Mouse (Mus musculus): ENCODE measurements at regions not wholly inside any gene's neighbourhood (a gene's known extent, or its start where the extent isn't known, plus 50 kb on each side); places are given as distances from the start of the nearest gene placed in this dataset.

DNA sequence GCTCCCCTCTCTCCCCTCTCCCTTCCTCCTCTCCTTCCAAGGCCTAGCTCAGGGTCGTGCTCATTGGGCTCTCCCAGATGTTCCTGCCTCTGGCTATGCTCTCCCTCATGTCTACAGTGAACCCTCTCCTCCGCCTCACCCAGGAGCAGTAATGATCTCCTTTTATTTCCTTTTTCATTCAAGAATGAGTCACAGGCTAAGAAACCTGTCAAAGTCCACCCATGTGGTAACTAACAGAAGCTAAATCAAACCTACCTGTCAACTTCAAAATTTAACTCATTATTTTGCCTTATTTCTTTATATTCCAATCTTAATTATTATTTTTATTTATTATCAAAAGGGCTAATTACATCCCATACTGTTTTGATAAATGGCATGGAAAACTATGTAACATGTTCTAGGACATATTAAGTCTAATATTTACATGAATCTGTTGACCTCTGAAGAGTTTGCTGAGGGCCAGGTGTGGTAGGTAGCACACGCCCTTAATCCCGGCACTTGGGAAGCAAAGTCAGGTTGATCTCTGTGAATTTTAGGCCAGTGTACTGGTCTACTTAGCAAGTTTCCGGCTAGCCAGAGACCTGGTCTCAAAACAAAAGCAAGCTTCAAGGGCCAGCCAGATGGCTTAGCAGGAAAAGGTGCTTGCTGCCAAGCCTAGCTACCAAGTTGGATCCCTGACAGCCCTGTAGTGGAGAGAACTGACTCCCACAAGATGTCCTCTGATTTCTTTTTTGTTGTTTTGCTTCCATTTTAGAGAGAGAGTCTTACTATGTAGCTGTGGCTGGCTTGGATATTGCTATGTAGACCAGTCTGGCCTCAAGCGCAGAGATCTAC lies 51.9 kb upstream of the Slc16a1 start:
- no peak overlapping the region for H3K4me3 ChIP-seq (ENCODE audit: low read depth, low read length)
- WGBS = 44% methylated on average over 6 of the region's 6 CpGs
- H3K4me1 ChIP-seq (ENCODE audit: control insufficient read depth, insufficient read depth, insufficient read length, low read length) = peaks cover 10% of the 10 kb centered on the region; the same call in 1 of the 2 replicates
- H3K27me3 ChIP-seq (ENCODE audit: control insufficient read depth, insufficient read depth, low read length) = no peaks in the 10 kb centered on the region
- peak overlapping the region; percentile 74 for H3K27ac ChIP-seq (ENCODE audit: insufficient read depth, low read depth, low read length)
- TF ChIP-seq POLR2A (IDR thresholded peaks at IDR 0.05; ENCODE audit: low read depth, low read length) (no peak), CTCF (IDR thresholded peaks at IDR 0.05; ENCODE audit: extremely low read depth, insufficient read length, insufficient replicate concordance, low read depth, low read length) (no peak)
- H3K36me3 ChIP-seq (ENCODE audit: control insufficient read depth, insufficient read depth, low read length) = no peaks in the 10 kb centered on the region

DNA sequence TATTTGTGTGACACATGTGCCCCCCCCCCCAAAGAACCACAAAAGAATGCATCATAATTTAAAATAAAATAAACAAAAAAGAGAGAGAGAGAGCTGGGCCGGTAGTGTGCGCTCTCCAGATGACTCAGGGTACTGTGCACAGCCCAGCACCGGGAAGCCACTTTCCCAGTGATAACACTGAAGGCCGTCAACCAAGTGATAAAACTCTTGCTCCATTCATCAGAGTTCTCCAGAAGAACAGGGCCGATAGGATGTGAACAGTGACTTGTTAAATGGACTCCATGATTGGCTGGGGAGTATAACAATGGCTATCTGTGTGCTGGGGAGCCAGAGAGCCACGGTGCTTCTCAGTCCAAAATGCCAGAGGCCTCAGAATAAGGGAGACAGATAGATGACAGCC lies 53.2 kb upstream of the Slc16a1 start:
- 44% methylated on average over 6 of the region's 6 CpGs for WGBS

GRCm38 (mm10) chr3:104583236-104583635 lies 55.2 kb upstream of the Slc16a1 start:
- H3K27me3 ChIP-seq (ENCODE audit: control insufficient read depth, insufficient read depth, low read length) = no peaks in the 10 kb centered on the region
- WGBS = 83% methylated on average over 7 of the region's 7 CpGs
- TF ChIP-seq CTCF (IDR thresholded peaks at IDR 0.05; ENCODE audit: extremely low read depth, insufficient read length, insufficient replicate concordance, low read depth, low read length) (no peak), POLR2A (IDR thresholded peaks at IDR 0.05; ENCODE audit: low read depth, low read length) (no peak)
- H3K4me1 ChIP-seq (ENCODE audit: control insufficient read depth, insufficient read depth, insufficient read length, low read length) = peaks cover 10% of the 10 kb centered on the region; the same call in 1 of the 2 replicates
- H3K27ac ChIP-seq (ENCODE audit: insufficient read depth, low read depth, low read length) = no peak overlapping the region
- H3K4me3 ChIP-seq (ENCODE audit: low read depth, low read length) = no peak overlapping the region
- no peaks in the 10 kb centered on the region for H3K36me3 ChIP-seq (ENCODE audit: control insufficient read depth, insufficient read depth, low read length)

More for the DNA sequence above, 53.2 kb upstream of the Slc16a1 start:
- Histone ChIP-seq H3K4me3 (ENCODE audit: low read depth, low read length) (no peak overlapping the region), H3K27ac (ENCODE audit: insufficient read depth, low read depth, low read length) (no peak overlapping the region), H3K27me3 (ENCODE audit: control insufficient read depth, insufficient read depth, low read length) (no peaks in the 10 kb centered on the region), H3K36me3 (ENCODE audit: control insufficient read depth, insufficient read depth, low read length) (no peaks in the 10 kb centered on the region), H3K4me1 (ENCODE audit: control insufficient read depth, insufficient read depth, insufficient read length, low read length) (peaks cover 10% of the 10 kb centered on the region; the same call in 1 of the 2 replicates)
- TF ChIP-seq CTCF (IDR thresholded peaks at IDR 0.05; ENCODE audit: extremely low read depth, insufficient read length, insufficient replicate concordance, low read depth, low read length) (no peak), POLR2A (IDR thresholded peaks at IDR 0.05; ENCODE audit: low read depth, low read length) (no peak)

DNA sequence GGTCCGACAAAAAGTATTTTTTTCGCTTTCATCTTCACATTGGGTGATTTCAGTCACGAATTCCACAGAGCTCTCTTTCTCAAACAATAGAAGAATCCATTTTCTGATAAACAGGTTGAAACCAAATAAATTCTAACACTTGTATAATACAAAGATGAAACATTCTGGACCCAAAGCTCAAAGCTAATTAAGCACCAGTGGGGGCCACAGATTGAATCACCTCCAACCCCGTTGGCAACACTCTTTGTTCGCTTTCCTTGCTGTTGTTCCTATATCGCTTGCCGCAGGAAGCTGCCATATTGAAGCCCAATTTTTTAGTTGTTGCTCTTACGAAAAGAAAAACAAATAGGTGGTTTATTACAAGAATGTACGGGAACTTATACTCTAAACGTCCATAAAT lies 55.9 kb upstream of the Slc16a1 start:
- TF ChIP-seq POLR2A (IDR thresholded peaks at IDR 0.05; ENCODE audit: low read depth, low read length) (no peak), CTCF (IDR thresholded peaks at IDR 0.05; ENCODE audit: extremely low read depth, insufficient read length, insufficient replicate concordance, low read depth, low read length) (no peak)
- no peaks in the 10 kb centered on the region for H3K27me3 ChIP-seq (ENCODE audit: control insufficient read depth, insufficient read depth, low read length)
- 90% methylated on average over 10 of the region's 10 CpGs for WGBS

DNA sequence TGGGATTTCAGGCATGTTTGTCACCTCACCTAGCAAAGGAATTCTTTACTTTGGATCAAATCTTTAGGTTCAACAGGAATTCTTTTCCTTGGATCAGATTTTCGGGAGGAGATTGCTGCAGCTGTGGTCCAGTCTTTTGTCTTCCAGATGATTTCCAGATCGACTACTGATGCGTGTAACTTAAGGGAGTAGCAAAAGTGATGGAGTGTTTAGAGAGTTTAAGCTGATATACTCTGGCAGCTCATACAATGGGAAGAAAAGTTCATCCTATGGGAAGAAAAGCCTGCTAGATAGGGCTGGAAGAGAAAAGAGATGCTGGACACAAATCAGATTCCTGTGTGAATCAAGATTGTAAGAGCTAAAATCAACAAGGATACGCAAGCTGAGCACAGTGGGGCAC lies 59.3 kb upstream of the Slc16a1 start:
- Histone ChIP-seq H3K4me3 (ENCODE audit: low read depth, low read length) (no peak overlapping the region), H3K27me3 (ENCODE audit: control insufficient read depth, insufficient read depth, low read length) (no peaks in the 10 kb centered on the region), H3K4me1 (ENCODE audit: control insufficient read depth, insufficient read depth, insufficient read length, low read length) (no peaks in the 10 kb centered on the region), H3K36me3 (ENCODE audit: control insufficient read depth, insufficient read depth, low read length) (no peaks in the 10 kb centered on the region), H3K27ac (ENCODE audit: insufficient read depth, low read depth, low read length) (no peak overlapping the region)
- TF ChIP-seq CTCF (IDR thresholded peaks at IDR 0.05; ENCODE audit: extremely low read depth, insufficient read length, insufficient replicate concordance, low read depth, low read length) (no peak), POLR2A (IDR thresholded peaks at IDR 0.05; ENCODE audit: low read depth, low read length) (no peak)
- 77% methylated on average over 4 of the region's 4 CpGs for WGBS

More for the DNA sequence above, 55.9 kb upstream of the Slc16a1 start:
- H3K4me3 ChIP-seq (ENCODE audit: low read depth, low read length) = no peak overlapping the region
- H3K4me1 ChIP-seq (ENCODE audit: control insufficient read depth, insufficient read depth, insufficient read length, low read length) = peaks cover 10% of the 10 kb centered on the region; the same call in 1 of the 2 replicates
- no peak overlapping the region for H3K27ac ChIP-seq (ENCODE audit: insufficient read depth, low read depth, low read length)
- H3K36me3 ChIP-seq (ENCODE audit: control insufficient read depth, insufficient read depth, low read length) = no peaks in the 10 kb centered on the region

DNA sequence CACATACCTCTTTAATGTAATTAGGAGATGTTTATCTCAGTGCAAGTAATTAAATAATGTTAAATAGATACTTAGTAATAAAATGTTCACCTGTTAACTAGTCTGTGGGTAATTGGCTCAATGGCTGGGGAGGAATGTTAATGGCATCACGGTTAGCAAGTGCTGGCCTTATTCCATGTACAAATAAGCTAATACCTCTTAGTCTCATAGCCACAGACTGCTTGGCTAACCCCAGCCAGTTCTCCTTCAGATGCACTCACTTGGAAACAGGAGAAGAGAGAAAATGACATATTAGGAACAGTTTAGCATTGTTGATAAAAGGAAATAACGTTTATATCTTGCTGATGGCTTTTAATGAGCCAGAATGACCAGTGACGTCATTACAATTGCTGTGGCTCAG lies 60.1 kb upstream of the Slc16a1 start:
- Histone ChIP-seq H3K4me1 (ENCODE audit: control insufficient read depth, insufficient read depth, insufficient read length, low read length) (peaks cover under 1% of the 10 kb centered on the region; the same call in 1 of the 2 replicates), H3K4me3 (ENCODE audit: low read depth, low read length) (no peak overlapping the region), H3K27ac (ENCODE audit: insufficient read depth, low read depth, low read length) (no peak overlapping the region), H3K36me3 (ENCODE audit: control insufficient read depth, insufficient read depth, low read length) (no peaks in the 10 kb centered on the region), H3K27me3 (ENCODE audit: control insufficient read depth, insufficient read depth, low read length) (no peaks in the 10 kb centered on the region)
- 29% methylated on average over 3 of the region's 3 CpGs for WGBS
- TF ChIP-seq POLR2A (IDR thresholded peaks at IDR 0.05; ENCODE audit: low read depth, low read length) = no peak
- no peak for TF ChIP-seq CTCF (IDR thresholded peaks at IDR 0.05; ENCODE audit: extremely low read depth, insufficient read length, insufficient replicate concordance, low read depth, low read length)

DNA sequence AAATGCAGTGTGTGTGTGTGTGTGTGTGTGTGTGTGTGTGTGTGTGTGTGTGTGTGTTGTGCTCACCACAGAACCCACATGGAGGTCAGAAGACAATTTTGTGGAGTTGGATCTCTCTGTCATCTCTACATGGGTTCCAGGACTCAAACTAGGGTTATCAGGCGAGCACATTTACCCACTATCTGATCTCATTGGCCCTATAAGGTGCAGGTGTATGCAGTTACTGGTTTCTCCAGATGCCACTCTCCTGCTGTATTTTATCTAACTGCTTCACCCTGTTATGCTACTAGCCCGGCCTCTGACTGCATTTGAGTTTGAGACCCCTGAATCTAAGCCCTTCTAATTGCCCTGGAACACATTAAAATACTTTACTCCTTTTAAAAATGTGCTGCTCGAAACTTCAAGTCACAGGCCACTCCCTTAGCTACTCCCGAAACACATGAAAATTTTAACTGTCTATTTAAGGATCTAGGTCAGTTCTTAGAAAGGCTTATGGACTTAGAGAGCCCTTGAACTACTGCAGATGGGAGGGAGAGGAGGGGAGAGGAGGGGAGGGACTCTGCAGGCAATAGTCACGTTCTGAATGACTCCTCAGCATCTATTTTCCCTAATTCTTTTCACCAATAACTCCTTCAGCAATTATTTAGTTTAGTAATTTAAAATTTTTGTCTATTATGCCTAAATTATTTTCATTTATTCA lies 61.1 kb upstream of the Slc16a1 start:
- WGBS = 74% methylated on average over 5 of the region's 5 CpGs
- Histone ChIP-seq H3K36me3 (ENCODE audit: control insufficient read depth, insufficient read depth, low read length) (no peaks in the 10 kb centered on the region), H3K4me3 (ENCODE audit: low read depth, low read length) (no peak overlapping the region), H3K27me3 (ENCODE audit: control insufficient read depth, insufficient read depth, low read length) (no peaks in the 10 kb centered on the region), H3K27ac (ENCODE audit: insufficient read depth, low read depth, low read length) (no peak overlapping the region), H3K4me1 (ENCODE audit: control insufficient read depth, insufficient read depth, insufficient read length, low read length) (peaks cover 5% of the 10 kb centered on the region; the same call in 1 of the 2 replicates)
- TF ChIP-seq CTCF (IDR thresholded peaks at IDR 0.05; ENCODE audit: extremely low read depth, insufficient read length, insufficient replicate concordance, low read depth, low read length) (no peak), POLR2A (IDR thresholded peaks at IDR 0.05; ENCODE audit: low read depth, low read length) (no peak)

Measured in small intestine, adult 2 months (tissue).